Mouse (Mus musculus) CD8-positive naive resting alpha-beta T cell, adult 2 months (primary cell): ENCODE measurements around the gene Prss58.

Experiments
- DNase-seq, 2 experiments: peaks; one replicate each; pipeline ENCODE4 v3.0.0; 2022; ENCODE audit warnings: low read depth in 2 of 2, low spot score in 2 of 2

Gene Prss58

DNA sequence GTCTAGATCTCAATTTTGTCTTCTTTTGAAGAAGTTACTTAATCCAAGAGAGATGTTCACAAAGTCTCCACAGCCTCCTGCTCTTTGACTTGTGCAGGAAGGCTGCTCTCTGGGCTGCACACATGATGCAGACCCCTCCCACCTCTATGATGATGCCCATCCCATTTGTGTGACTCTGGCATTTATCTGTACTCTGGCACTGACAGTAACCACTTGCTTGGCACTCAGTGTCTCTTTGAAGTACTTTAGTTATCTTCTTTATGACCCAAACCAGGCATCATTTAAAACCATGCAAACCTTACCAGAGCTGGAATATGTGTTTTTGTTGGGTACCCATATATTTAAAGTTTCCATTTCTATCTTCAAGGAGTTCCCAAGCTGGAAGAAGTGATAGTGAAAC lies at the start of gene Prss58:
Gene Prss58, minus strand, starts transcription at position 101 of the 400 bp plus-strand sequence.
- DNase-seq, result no peak

DNA sequence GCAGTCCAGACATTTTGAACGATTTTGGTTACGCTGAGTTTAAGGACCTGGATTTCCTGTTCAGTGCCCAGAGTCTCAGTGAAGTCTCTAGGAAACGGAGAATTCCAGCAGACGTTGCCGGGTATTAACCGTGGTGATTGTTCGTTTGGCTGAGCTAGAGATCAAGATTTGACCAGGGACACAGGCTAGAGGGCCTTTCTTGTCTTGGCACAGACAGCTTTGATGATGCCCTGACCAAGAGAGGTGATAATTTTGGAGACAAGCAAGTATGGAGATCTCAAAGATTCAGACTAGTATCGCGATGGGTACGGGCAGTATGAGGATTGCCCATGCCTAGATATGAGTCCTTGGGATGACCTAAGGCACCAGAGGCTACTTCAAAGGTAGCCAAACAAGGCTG lies 40.3 kb upstream of the Prss58 start, which contains the start of gene 1700074P13Rik:
Gene 1700074P13Rik, minus strand, starts transcription at position 101 of the 400 bp plus-strand sequence.
- no peak for DNase-seq

DNA sequence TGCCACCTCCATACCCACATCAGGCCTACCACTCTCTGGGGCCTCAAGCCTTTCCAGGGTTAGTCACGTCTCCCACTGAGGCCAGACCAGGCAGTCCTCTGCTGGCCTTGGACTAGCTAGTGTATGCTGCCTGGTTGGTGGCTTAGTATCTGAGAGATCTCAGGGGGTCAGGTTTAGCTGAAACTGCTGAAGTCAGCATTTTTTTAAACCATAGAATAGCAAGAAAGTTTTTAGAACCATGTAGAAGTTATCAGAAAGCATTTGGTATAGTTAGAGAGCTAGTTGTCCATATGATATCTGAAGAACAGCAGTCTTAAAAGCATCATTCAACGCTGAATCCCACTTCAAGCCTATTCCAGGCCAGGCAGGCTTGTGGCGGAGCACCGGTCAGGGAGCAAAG lies 19.8 kb upstream of the Prss58 start:
- no peak for DNase-seq

DNA sequence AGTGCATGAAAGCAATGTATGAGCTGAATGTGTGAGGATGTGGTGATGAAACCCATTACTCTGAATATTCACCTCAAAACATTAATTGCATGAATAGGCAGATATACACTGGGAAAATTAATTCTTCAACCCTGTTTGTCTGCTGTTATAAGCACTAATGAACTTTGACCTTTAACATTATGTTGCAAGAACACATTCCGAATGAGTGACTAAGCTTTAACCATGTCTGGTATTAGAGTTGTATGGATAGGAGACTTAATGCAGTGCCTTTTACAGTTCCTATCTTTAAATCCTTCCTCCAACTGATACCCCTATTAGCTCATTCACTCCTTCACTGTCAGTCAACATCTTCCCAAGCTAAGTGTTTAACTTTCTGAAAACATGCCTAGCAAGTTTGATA lies 5.5 kb downstream of the Prss58 start:
- DNase-seq, result no peak

DNA sequence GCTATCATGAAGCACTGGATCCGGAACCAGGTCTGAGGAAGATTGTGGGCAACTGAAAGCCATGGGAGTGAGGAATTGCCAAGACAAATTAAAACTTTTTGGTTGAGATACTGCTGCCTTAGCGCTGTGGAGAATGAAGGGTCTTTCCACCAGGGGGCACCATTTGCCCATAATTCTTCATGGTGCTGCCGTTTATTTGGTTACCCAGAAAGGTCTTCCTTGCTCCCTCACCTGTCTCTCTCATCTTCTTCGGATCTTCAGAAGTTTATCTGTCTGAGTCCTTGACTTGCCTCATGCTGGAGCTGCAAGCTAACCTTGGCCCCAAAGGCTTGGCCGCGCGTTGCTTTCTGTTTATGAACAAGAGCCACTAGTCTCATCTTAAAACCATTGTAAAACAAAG lies 6.6 kb downstream of the Prss58 start:
- peak; percentile 60 to 68 for DNase-seq

DNA sequence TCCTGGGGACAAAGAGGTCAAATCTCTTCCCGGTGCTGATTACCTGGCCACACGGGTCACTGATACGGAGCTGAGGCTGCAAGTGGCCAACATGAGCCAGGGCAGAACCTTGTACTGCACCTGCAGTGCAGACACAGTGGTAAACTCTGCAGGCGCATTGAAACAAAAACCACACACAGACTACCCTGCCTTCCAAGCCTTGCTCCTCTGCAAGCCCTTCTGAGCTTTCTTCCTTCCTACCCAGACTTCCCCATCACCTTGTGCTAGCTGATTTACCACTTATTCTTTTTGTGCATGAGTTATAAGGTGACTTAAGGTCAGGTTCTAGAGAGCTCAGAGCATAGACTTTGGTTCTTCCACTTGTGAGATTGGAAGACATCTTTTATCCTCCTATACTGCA lies 8.4 kb downstream of the Prss58 start:
- no peak for DNase-seq

DNA sequence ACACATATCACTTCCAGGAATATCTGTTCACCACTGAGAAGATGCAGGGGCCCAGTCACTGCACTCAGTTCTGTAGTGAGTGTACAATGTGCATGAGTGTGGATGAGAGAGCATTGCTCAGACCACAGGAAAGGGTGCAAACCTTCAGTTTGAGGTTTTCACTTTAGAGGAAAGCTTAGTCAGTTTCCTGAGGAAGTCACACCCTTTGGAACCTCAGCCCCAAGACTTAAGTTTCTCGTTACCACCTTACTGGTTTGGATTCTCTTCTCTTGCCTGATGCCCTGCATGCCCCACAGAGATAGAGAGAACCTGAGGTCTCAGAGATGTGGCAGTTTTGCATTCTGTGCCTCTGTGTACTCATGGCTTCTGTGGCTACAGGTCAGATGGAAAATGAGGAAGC lies 9.2 kb downstream of the Prss58 start:
- DNase-seq, result peak; percentile 28 to 37

DNA sequence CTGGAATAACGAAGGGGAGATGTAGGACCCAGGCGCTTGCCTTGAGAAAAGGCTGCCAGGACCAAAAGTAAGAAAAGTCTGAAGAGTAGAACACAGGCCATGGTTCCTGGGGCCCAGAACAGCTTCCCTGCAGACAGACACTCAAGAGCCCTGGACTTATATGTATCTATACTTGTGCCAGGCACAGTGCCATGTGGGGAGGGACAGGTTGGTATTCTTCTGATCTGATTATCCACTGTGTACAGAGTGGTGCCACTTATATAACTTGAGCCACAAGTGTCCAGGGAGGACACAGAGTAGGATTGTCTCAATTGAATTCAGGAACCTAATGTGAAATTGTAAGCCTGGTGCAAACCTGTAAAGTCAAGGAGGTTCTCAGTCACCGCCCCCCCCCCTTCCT lies 12.8 kb downstream of the Prss58 start, which contains the start of gene Moxd2:
Gene Moxd2, minus strand, starts transcription at position 101 of the 400 bp plus-strand sequence.
- DNase-seq, result no peak

DNA sequence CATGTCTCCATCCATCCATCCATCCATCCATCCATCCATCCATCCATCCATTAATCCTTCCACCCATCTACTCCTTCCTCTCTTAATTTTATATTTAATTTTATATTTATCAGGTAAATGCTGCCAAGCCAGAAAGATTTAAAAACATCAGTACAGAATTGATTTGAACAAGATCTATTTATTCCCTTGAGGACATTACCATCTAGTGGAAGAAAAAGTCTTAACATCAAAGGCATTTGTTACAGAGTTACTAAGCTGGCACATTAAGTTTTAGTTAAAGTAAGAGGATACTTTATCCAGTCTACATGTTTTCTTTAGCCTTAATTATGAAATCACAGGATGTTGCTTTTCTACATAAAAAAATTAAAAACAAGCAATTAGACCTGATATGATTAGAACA lies 54.9 kb downstream of the Prss58 start:
- no peak for DNase-seq
